In the genomic region with DNA sequence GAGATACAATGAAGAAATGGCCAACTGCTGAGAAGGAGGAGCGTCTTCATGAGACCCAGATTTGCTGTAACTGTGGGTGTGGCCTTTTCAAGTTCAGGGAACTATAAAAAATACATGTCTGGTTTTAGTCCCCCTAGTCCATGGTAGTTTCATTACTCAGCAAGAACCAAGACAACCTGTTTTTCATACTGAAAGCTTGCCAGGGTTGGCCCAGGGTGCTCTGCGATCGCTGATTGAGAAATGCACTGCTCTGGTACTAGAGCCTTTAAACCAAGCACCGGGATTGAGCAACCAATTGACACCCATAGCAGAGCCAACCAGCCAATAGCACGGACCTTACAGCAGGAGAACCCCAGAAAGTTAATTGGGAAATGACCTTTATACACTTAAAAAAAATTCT, we compare ENCODE assay signal across 20 mouse cellular contexts. TPM values are rescaled to one million over a fixed set of nuclear protein-coding genes. Genes with fewer than 3 reads are reported as not detected.
DNase-seq lines count a peak whose midpoint lies in the region; ATAC-seq and TF ChIP-seq lines count a peak whose summit lies in the region.
"Had no signal": no experiment of that assay in that cellular context is flagged by ENCODE, and none has a peak within 500 bp of the region (broad histone marks: within the 10 kb centered on the region; RNA-seq: fewer than 3 reads in every experiment).

No protein-coding gene starts in this region.

- no peak for ATAC-seq in megakaryocyte-erythroid progenitor cell, adult 5-6 weeks (replicated peaks; ENCODE audit: low FRiP score, low TSS enrichment, poor library complexity, severe bottlenecking)
- ATAC-seq: hindbrain, postnatal 0 days; Patski had no signal

- TF ChIP-seq CTCF in lung, adult 2 months (IDR thresholded peaks at IDR 0.05; ENCODE audit: insufficient read depth, low read length), result no peak

- TF ChIP-seq POLR2A in lung, adult 2 months (IDR thresholded peaks at IDR 0.05; ENCODE audit: borderline replicate concordance, extremely low read depth, low read depth, low read length), result no peak

- H3K4me3 ChIP-seq in lung, adult 2 months (replicated peaks; ENCODE audit: extremely low read depth, low read depth, low read length), result no peak overlapping the region
- H3K4me3 ChIP-seq: gastrocnemius, adult 2 months; heart, embryonic 15.5 days; neural tube, embryonic 15.5 days had no signal

- peaks cover 5% of the 10 kb centered on the region; the same call in 1 of the 2 replicates for H3K4me1 ChIP-seq in lung, adult 2 months (ENCODE audit: control insufficient read depth, insufficient read depth, low read length)

- WGBS in lung, adult 2 months, result 58% methylated on average over 5 of the region's 5 CpGs

- peak; percentile 70 to 84 for DNase-seq in lung, adult 18-20 months
- no peak for DNase-seq in lung, adult 2 months
- peak; percentile 92 for DNase-seq in gonadal fat pad, adult 2 months (ENCODE audit: low read depth)
- DNase-seq in lung, postnatal 36 days, result peak; percentile 87
- no peak for DNase-seq in thymus, postnatal 14 days
- DNase-seq in heart, adult 11 months, result no peak
- DNase-seq: cerebellum, adult 9-10 months; gastrocnemius, adult 2 months; heart, adult 18-20 months; heart, postnatal 4 days; kidney, adult 11 months; layer of hippocampus, postnatal 36 days; midbrain, embryonic 14.5 days; right cerebral cortex, postnatal 25 days; thymus, postnatal 4 days had no signal

RNA-seq across cellular contexts. Expression of gene Dyrk1a, which starts 13.6 kb away (rescaled TPM):
- polyA plus RNA-seq in lung, adult 2 months (2012; rRNA removed), result 26.1 and 32.4 TPM in 2 replicates
- polyA plus RNA-seq in gonadal fat pad, adult 2 months (2012; rRNA removed), result 29.1 and 32.1 TPM in 2 replicates
- 39.5 and 43.9 TPM in 2 replicates for total RNA-seq in megakaryocyte-erythroid progenitor cell, adult 5-6 weeks (2014; fragmentation: Nextera tagmentation)
- 59.8 and 62.4 TPM in 2 replicates for total RNA-seq in megakaryocyte-erythroid progenitor cell, adult 5-6 weeks (2017)

RNA-seq across cellular contexts. Expression of gene Vps26c, which starts 29.6 kb away (rescaled TPM):
- polyA plus RNA-seq in lung, adult 2 months (2012; rRNA removed), result 25.8 and 40.7 TPM in 2 replicates
- 40.5 and 53.4 TPM in 2 replicates for polyA plus RNA-seq in gonadal fat pad, adult 2 months (2012; rRNA removed)
- total RNA-seq in megakaryocyte-erythroid progenitor cell, adult 5-6 weeks (2014; fragmentation: Nextera tagmentation), result 23.1 and 29.9 TPM in 2 replicates
- 15.1 and 35.5 TPM in 2 replicates for total RNA-seq in megakaryocyte-erythroid progenitor cell, adult 5-6 weeks (2017)

Comparison
In these comparisons a context has a peak if more than half of its experiments do, and no peak if none do; other contexts are left out.
1. DNase-seq: peak in lung, adult 18-20 months (2 of 2), gonadal fat pad, adult 2 months (single experiment) and lung, postnatal 36 days (single experiment); none in lung, adult 2 months (single experiment), thymus, postnatal 14 days (single experiment) and heart, adult 11 months (single experiment).